Mouse (Mus musculus): ENCODE data around the gene Lrrn4. TPM values are rescaled to one million over a fixed set of nuclear protein-coding genes. Genes with fewer than 3 reads are reported as not detected.

Lrrn4 gene
- polyA plus RNA-seq, 1 experiment from 2014 or later: 0.06 TPM

Other genes with a start within 250 kb of the Lrrn4 start
- gene Shld1, start 194.0 kb downstream of the Lrrn4 start, polyA plus RNA-seq (2016; fragmentation: Nextera tagmentation; extraction: Ambion mirVana): 19.2 and 20.6 TPM in 2 replicates
- gene Chgb, start 99.6 kb downstream of the Lrrn4 start, polyA plus RNA-seq (2016; fragmentation: Nextera tagmentation; extraction: Ambion mirVana): 42.9 and 50.2 TPM in 2 replicates
- gene Trmt6, start 64.8 kb downstream of the Lrrn4 start, polyA plus RNA-seq (2016; fragmentation: Nextera tagmentation; extraction: Ambion mirVana): 30.5 and 33.8 TPM in 2 replicates
- gene Mcm8, start 64.8 kb downstream of the Lrrn4 start, polyA plus RNA-seq (2016; fragmentation: Nextera tagmentation; extraction: Ambion mirVana): 18.8 and 18.9 TPM in 2 replicates
- 22.1 and 25.8 TPM in 2 replicates for gene Crls1, start 34.2 kb downstream of the Lrrn4 start, polyA plus RNA-seq (2016; fragmentation: Nextera tagmentation; extraction: Ambion mirVana)
- 0.60 and 0.73 TPM in 2 replicates for gene Fermt1, start 65.0 kb upstream of the Lrrn4 start, polyA plus RNA-seq (2016; fragmentation: Nextera tagmentation; extraction: Ambion mirVana)

Measured in midbrain, embryonic 12.5 days (tissue).